Mouse (Mus musculus): ENCODE measurements around the gene Acod1. TPM values are rescaled to one million over a fixed set of nuclear protein-coding genes. Genes with fewer than 3 reads are reported as not detected.
A peak's percentile ranks its signal among the peaks of the same experiment; 100 is the strongest.

Acod1 gene
- polyA plus RNA-seq, 1 experiment, result not detected

- WGBS, result 37% methylated on average over 10 of the region's 10 CpGs
- peak; percentile 44 for DNase-seq
- Histone ChIP-seq H3K4me1 (ENCODE audit: control insufficient read depth, insufficient read depth, low read length) (no peaks in the 10 kb centered on the region), H3K4me3 (ENCODE audit: insufficient read depth, low read depth, low read length) (0 out of 2 replicates have a peak overlapping the region, but pooled peaks have one; percentile 5), H3K27me3 (replicated peaks; ENCODE audit: control insufficient read depth, insufficient read depth, low read length) (no peaks in the 10 kb centered on the region), H3K36me3 (ENCODE audit: control insufficient read depth, insufficient read depth, low read length) (no peaks in the 10 kb centered on the region), H3K27ac (ENCODE audit: insufficient read depth, low read depth, low read length) (peak overlapping the region; percentile 84)
- TF ChIP-seq POLR2A (IDR thresholded peaks at IDR 0.05; ENCODE audit: low read depth, low read length), result no peak
- no peak for TF ChIP-seq CTCF (conservative IDR thresholded peaks at IDR 0.05; ENCODE audit: insufficient read depth, insufficient read length, low read depth, low read length)
These were observed 13.4 kb upstream of the Acod1 start for GRCm38 (mm10) chr14:103033271-103033823.

GRCm38 (mm10) chr14:103034076-103034475 is 12.7 kb upstream of the Acod1 start:
- WGBS, result 85% methylated on average over 9 of the region's 9 CpGs
- Histone ChIP-seq H3K36me3 (ENCODE audit: control insufficient read depth, insufficient read depth, low read length) (no peaks in the 10 kb centered on the region), H3K4me1 (ENCODE audit: control insufficient read depth, insufficient read depth, low read length) (no peaks in the 10 kb centered on the region), H3K4me3 (ENCODE audit: insufficient read depth, low read depth, low read length) (no peak overlapping the region), H3K27ac (ENCODE audit: insufficient read depth, low read depth, low read length) (no peak overlapping the region), H3K27me3 (replicated peaks; ENCODE audit: control insufficient read depth, insufficient read depth, low read length) (no peaks in the 10 kb centered on the region)
- TF ChIP-seq CTCF (conservative IDR thresholded peaks at IDR 0.05; ENCODE audit: insufficient read depth, insufficient read length, low read depth, low read length), result no peak
- TF ChIP-seq POLR2A (IDR thresholded peaks at IDR 0.05; ENCODE audit: low read depth, low read length), result no peak
- DNase-seq, result no peak

GRCm38 (mm10) chr14:103037016-103037415 is 9.8 kb upstream of the Acod1 start:
- Histone ChIP-seq H3K36me3 (ENCODE audit: control insufficient read depth, insufficient read depth, low read length) (no peaks in the 10 kb centered on the region), H3K27me3 (replicated peaks; ENCODE audit: control insufficient read depth, insufficient read depth, low read length) (no peaks in the 10 kb centered on the region), H3K4me3 (ENCODE audit: insufficient read depth, low read depth, low read length) (no peak overlapping the region), H3K27ac (ENCODE audit: insufficient read depth, low read depth, low read length) (no peak overlapping the region), H3K4me1 (ENCODE audit: control insufficient read depth, insufficient read depth, low read length) (no peaks in the 10 kb centered on the region)
- DNase-seq, result peak; percentile 10
- WGBS, result 83% methylated on average over 3 of the region's 3 CpGs
- TF ChIP-seq POLR2A (IDR thresholded peaks at IDR 0.05; ENCODE audit: low read depth, low read length) (no peak), CTCF (conservative IDR thresholded peaks at IDR 0.05; ENCODE audit: insufficient read depth, insufficient read length, low read depth, low read length) (no peak)

- H3K27ac ChIP-seq (ENCODE audit: insufficient read depth, low read depth, low read length), result no peak overlapping the region
- 80% methylated on average over 11 of the region's 11 CpGs for WGBS
- H3K27me3 ChIP-seq (replicated peaks; ENCODE audit: control insufficient read depth, insufficient read depth, low read length), result no peaks in the 10 kb centered on the region
- DNase-seq, result no peak
- no peaks in the 10 kb centered on the region for H3K4me1 ChIP-seq (ENCODE audit: control insufficient read depth, insufficient read depth, low read length)
- H3K4me3 ChIP-seq (ENCODE audit: insufficient read depth, low read depth, low read length), result no peak overlapping the region
- no peak for TF ChIP-seq POLR2A (IDR thresholded peaks at IDR 0.05; ENCODE audit: low read depth, low read length)
- TF ChIP-seq CTCF (conservative IDR thresholded peaks at IDR 0.05; ENCODE audit: insufficient read depth, insufficient read length, low read depth, low read length), result no peak
- no peaks in the 10 kb centered on the region for H3K36me3 ChIP-seq (ENCODE audit: control insufficient read depth, insufficient read depth, low read length)
These were observed 1.7 kb downstream of the Acod1 start for GRCm38 (mm10) chr14:103048292-103049086.

GRCm38 (mm10) chr14:103051159-103051769 is 4.5 kb downstream of the Acod1 start:
- Histone ChIP-seq H3K4me3 (ENCODE audit: insufficient read depth, low read depth, low read length) (no peak overlapping the region), H3K27me3 (replicated peaks; ENCODE audit: control insufficient read depth, insufficient read depth, low read length) (no peaks in the 10 kb centered on the region), H3K4me1 (ENCODE audit: control insufficient read depth, insufficient read depth, low read length) (no peaks in the 10 kb centered on the region), H3K36me3 (ENCODE audit: control insufficient read depth, insufficient read depth, low read length) (no peaks in the 10 kb centered on the region), H3K27ac (ENCODE audit: insufficient read depth, low read depth, low read length) (no peak overlapping the region)
- TF ChIP-seq POLR2A (IDR thresholded peaks at IDR 0.05; ENCODE audit: low read depth, low read length), result no peak
- TF ChIP-seq CTCF (conservative IDR thresholded peaks at IDR 0.05; ENCODE audit: insufficient read depth, insufficient read length, low read depth, low read length), result peak; percentile 100
- peak; percentile 87 for DNase-seq
- 27% methylated on average over 8 of the region's 8 CpGs for WGBS

- TF ChIP-seq POLR2A (IDR thresholded peaks at IDR 0.05; ENCODE audit: low read depth, low read length), result no peak
- no peak for TF ChIP-seq CTCF (conservative IDR thresholded peaks at IDR 0.05; ENCODE audit: insufficient read depth, insufficient read length, low read depth, low read length)
- WGBS, result 76% methylated on average over 13 of the region's 13 CpGs
- DNase-seq, result peak; percentile 43
- Histone ChIP-seq H3K4me3 (ENCODE audit: insufficient read depth, low read depth, low read length) (no peak overlapping the region), H3K36me3 (ENCODE audit: control insufficient read depth, insufficient read depth, low read length) (no peaks in the 10 kb centered on the region), H3K27ac (ENCODE audit: insufficient read depth, low read depth, low read length) (no peak overlapping the region), H3K27me3 (replicated peaks; ENCODE audit: control insufficient read depth, insufficient read depth, low read length) (no peaks in the 10 kb centered on the region), H3K4me1 (ENCODE audit: control insufficient read depth, insufficient read depth, low read length) (no peaks in the 10 kb centered on the region)
These were observed 8.0 kb downstream of the Acod1 start for GRCm38 (mm10) chr14:103054731-103055130.

- no peak for DNase-seq
- no peak overlapping the region for H3K4me3 ChIP-seq (ENCODE audit: insufficient read depth, low read depth, low read length)
- no peak for TF ChIP-seq CTCF (conservative IDR thresholded peaks at IDR 0.05; ENCODE audit: insufficient read depth, insufficient read length, low read depth, low read length)
- TF ChIP-seq POLR2A (IDR thresholded peaks at IDR 0.05; ENCODE audit: low read depth, low read length), result no peak
- no peaks in the 10 kb centered on the region for H3K27me3 ChIP-seq (replicated peaks; ENCODE audit: control insufficient read depth, insufficient read depth, low read length)
- no peak overlapping the region for H3K27ac ChIP-seq (ENCODE audit: insufficient read depth, low read depth, low read length)
- WGBS, result 91% methylated on average over 7 of the region's 7 CpGs
- no peaks in the 10 kb centered on the region for H3K36me3 ChIP-seq (ENCODE audit: control insufficient read depth, insufficient read depth, low read length)
- H3K4me1 ChIP-seq (ENCODE audit: control insufficient read depth, insufficient read depth, low read length), result no peaks in the 10 kb centered on the region
These were observed 9.8 kb downstream of the Acod1 start for GRCm38 (mm10) chr14:103056601-103057000.

Data from kidney, adult 2 months (tissue).